In the genomic region with DNA sequence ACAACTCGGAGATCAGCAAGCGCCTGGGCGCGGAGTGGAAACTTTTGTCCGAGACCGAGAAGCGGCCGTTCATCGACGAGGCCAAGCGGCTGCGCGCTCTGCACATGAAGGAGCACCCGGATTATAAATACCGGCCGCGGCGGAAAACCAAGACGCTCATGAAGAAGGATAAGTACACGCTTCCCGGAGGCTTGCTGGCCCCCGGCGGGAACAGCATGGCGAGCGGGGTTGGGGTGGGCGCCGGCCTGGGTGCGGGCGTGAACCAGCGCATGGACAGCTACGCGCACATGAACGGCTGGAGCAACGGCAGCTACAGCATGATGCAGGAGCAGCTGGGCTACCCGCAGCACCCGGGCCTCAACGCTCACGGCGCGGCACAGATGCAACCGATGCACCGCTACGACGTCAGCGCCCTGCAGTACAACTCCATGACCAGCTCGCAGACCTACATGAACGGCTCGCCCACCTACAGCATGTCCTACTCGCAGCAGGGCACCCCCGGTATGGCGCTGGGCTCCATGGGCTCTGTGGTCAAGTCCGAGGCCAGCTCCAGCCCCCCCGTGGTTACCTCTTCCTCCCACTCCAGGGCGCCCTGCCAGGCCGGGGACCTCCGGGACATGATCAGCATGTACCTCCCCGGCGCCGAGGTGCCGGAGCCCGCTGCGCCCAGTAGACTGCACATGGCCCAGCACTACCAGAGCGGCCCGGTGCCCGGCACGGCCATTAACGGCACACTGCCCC, we compare ENCODE assay signal across 8 mouse cellular contexts. TPM values are rescaled to one million over a fixed set of nuclear protein-coding genes. Genes with fewer than 3 reads are reported as not detected.
DNase-seq lines count a peak whose midpoint lies in the region; ATAC-seq and TF ChIP-seq lines count a peak whose summit lies in the region.

No protein-coding gene starts in this region.

- no peak overlapping the region for H3ac ChIP-seq in myocyte (ENCODE audit: control insufficient read depth, insufficient read length)

- peak; percentile 24; the same call in 1 of the 2 replicates for ATAC-seq in intestine, embryonic 15.5 days

- H3K27me3 ChIP-seq in intestine, embryonic 15.5 days (replicated peaks): peaks cover 75% of the 10 kb centered on the region
- H3K27me3 ChIP-seq in myocyte (ENCODE audit: control insufficient read depth, insufficient read depth, insufficient read length): peaks cover 26% of the 10 kb centered on the region

- TF ChIP-seq POLR2A in myocyte (IDR thresholded peaks at IDR 0.05; ENCODE audit: insufficient read length, low read depth): no peak

- H3K4me1 ChIP-seq in intestine, embryonic 15.5 days (replicated peaks): peaks cover 18% of the 10 kb centered on the region

- peak; percentile 29 for DNase-seq in adrenal gland, postnatal 25 days
- no peak for DNase-seq in adrenal gland, adult 18-20 months (ENCODE audit: low spot score in 2 of 2)
- peak; percentile 29 for DNase-seq in urinary bladder, adult 2 months (ENCODE audit: low spot score)
- DNase-seq in urinary bladder, adult 18-20 months (ENCODE audit: low spot score in 2 of 2): no peak
- no peak for DNase-seq in natural killer cell, adult 2 months (ENCODE audit: low spot score in 2 of 2)
- DNase-seq in layer of hippocampus, adult 8-10 months (ENCODE audit: low spot score in 2 of 2): no peak

- H3K9me3 ChIP-seq in intestine, embryonic 15.5 days: no peaks in the 10 kb centered on the region

- H3K36me3 ChIP-seq in intestine, embryonic 15.5 days: no peaks in the 10 kb centered on the region
- no peaks in the 10 kb centered on the region for H3K36me3 ChIP-seq in myocyte (ENCODE audit: control insufficient read depth, insufficient read depth)

- H3K4me2 ChIP-seq in intestine, embryonic 15.5 days (replicated peaks): peak overlapping the region; percentile 70
- peak overlapping the region; percentile 42 for H3K4me2 ChIP-seq in myocyte (ENCODE audit: low read depth)

- no peaks in the 10 kb centered on the region for H3K79me2 ChIP-seq in myocyte (ENCODE audit: control insufficient read depth, insufficient read depth)

- no peak overlapping the region for H3K9ac ChIP-seq in intestine, embryonic 15.5 days

- under 1% methylated on average over 67 of the region's 67 CpGs for WGBS in intestine, embryonic 15.5 days

- H3K27ac ChIP-seq in intestine, embryonic 15.5 days: no peak overlapping the region

- peak overlapping the region; percentile 39 for H3K4me3 ChIP-seq in intestine, embryonic 15.5 days (replicated peaks)
- no peak overlapping the region for H3K4me3 ChIP-seq in myocyte

TF ChIP-seq in myocyte, 11 proteins besides CTCF, POLR2A, EP300 and RAD21:
- TF ChIP-seq REST (IDR thresholded peaks at IDR 0.05; ENCODE audit: insufficient read depth, insufficient read length): no peak

RNA-seq across cellular contexts. Expression of a gene that starts 0.6 kb away (rescaled TPM):
- total RNA-seq in adrenal gland, postnatal 25 days (2021): 0.43 and 0.58 TPM in 2 replicates
- under 1 TPM; 0.22 to 0.30 TPM for total RNA-seq in adrenal gland, adult 18-20 months (2021)
- polyA plus RNA-seq in urinary bladder, adult 2 months (2012; rRNA removed): 1.4 and 1.9 TPM in 2 replicates
- polyA plus RNA-seq in intestine, embryonic 15.5 days (2015; fragmentation: Nextera tagmentation; extraction: Ambion mirVana): 0.62 and 0.89 TPM in 2 replicates
- not detected for polyA plus RNA-seq in myocyte (2012; fragmentation: generic; extraction: Trizol)
- 10 to 100 TPM; 38.6 to 47.2 (median 43.5) TPM for total RNA-seq in layer of hippocampus, adult 8-10 months (2022)

Comparison
In these comparisons a context has a peak if more than half of its experiments do, and no peak if none do; other contexts are left out.
1. DNase-seq: peak in adrenal gland, postnatal 25 days (single experiment) and urinary bladder, adult 2 months (single experiment); none in adrenal gland, adult 18-20 months (0 of 2), urinary bladder, adult 18-20 months (0 of 2), natural killer cell, adult 2 months (0 of 2) and layer of hippocampus, adult 8-10 months (0 of 2).
2. RNA of a gene that starts 0.6 kb away (total RNA-seq): 38.6 to 47.2 TPM in layer of hippocampus, adult 8-10 months; 0.43 to 0.58 TPM in adrenal gland, postnatal 25 days and 0.22 to 0.30 TPM in adrenal gland, adult 18-20 months; every median in the first group is over 10 times any median in the second.